Mouse (Mus musculus): ENCODE data around the gene Mtpn. TPM values are rescaled to one million over a fixed set of nuclear protein-coding genes. Genes with fewer than 3 reads are reported as not detected.
A peak's percentile ranks its signal among the peaks of the same experiment; 100 is the strongest.

Mtpn gene
- total RNA-seq (2021) (10 to 100 TPM; 42.9 to 47.1 TPM), polyA plus RNA-seq (2012; rRNA removed) (13.2 and 23.1 TPM in 2 replicates)
- long read RNA-seq, transcript Mtpn-201 (4 exons, 3,960 nt) = major isoform, 27 of 32 reads
- long read RNA-seq, partial matches to known transcripts = 0 of 32 reads
- long read RNA-seq, other reads (novel, unspliced or antisense) = 5 of 32 reads

DNA sequence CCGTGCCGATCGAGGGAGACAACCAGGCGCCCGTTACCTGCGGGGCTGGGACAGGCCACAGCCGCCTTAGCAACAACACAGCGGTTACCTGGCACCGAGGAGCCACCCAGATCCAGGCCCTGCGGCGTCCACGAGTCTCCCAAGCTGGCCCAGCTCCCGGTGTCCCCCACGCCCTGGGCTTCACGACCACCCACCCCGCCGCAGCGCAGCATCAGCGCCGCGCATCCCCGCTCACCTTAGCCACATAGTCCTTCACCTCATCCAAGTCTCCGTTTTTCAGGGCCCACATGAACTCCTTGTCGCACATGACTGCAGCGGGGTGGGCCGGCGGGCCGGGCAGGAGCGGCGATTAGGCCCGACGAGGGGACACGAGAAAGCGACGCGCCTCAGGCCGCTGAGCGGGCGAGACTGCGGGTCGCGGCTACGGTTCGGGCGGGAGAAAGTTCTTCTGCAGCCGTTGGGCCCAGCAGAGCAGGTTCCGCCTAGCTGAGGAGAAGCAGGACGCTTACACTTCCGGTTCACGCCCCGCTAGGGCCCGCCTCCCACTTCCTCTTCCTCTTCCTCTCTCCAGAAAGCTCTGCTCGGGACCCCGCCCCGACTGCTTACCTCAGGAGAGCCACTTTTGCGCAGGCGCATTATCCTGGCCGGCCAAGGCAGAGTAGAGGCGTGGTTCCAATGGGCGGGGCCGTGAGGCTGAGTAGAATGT is at the start of gene Mtpn:
Gene Mtpn, minus strand, starts transcription at position 585 of the 706 bp plus-strand sequence.
- peak; percentile 98 to 99 for DNase-seq
- no peaks in the 10 kb centered on the region for H3K27me3 ChIP-seq (ENCODE audit: control insufficient read depth, insufficient read depth, low read length)
- H3K27ac ChIP-seq = peak within 1 kb of the TSS; percentile 91
- H3K4me3 ChIP-seq = peak within 1 kb of the TSS; percentile 97
- peaks cover 4% of the 10 kb centered on the region; the same call in 1 of the 2 replicates for H3K79me2 ChIP-seq (replicated peaks; ENCODE audit: control insufficient read depth, insufficient read depth, low read length)
- peaks cover 2% of the 10 kb centered on the region for H3K36me3 ChIP-seq (ENCODE audit: control insufficient read depth, insufficient read depth, low read length)
- intact Hi-C loops (cut with DNase I) = no loop called here
- no peaks in the 10 kb centered on the region; the same call in none of the 2 replicates for H3K4me1 ChIP-seq (ENCODE audit: control insufficient read depth, insufficient read depth, low read length)
- WGBS = under 1% methylated on average over 61 of the region's 61 CpGs
- H3K9ac ChIP-seq (ENCODE audit: low read depth, low read length) = peak within 1 kb of the TSS; percentile 96
- no peak for TF ChIP-seq EP300 (IDR thresholded peaks at IDR 0.05; ENCODE audit: insufficient read depth, low read depth, low read length)
- 0 out of 2 replicates have a peak, but pooled peaks have one; percentile 7 for TF ChIP-seq CTCF (IDR thresholded peaks at IDR 0.05)
- peak; percentile 81 for TF ChIP-seq POLR2A (IDR thresholded peaks at IDR 0.05; ENCODE audit: insufficient read depth, low read depth, low read length)

- no peak for TF ChIP-seq CTCF (IDR thresholded peaks at IDR 0.05)
- no peak for TF ChIP-seq EP300 (IDR thresholded peaks at IDR 0.05; ENCODE audit: insufficient read depth, low read depth, low read length)
- no peak for TF ChIP-seq POLR2A (IDR thresholded peaks at IDR 0.05; ENCODE audit: insufficient read depth, low read depth, low read length)
- Histone ChIP-seq H3K9ac (ENCODE audit: low read depth, low read length) (no peak overlapping the region), H3K4me1 (ENCODE audit: control insufficient read depth, insufficient read depth, low read length) (no peaks in the 10 kb centered on the region), H3K79me2 (replicated peaks; ENCODE audit: control insufficient read depth, insufficient read depth, low read length) (no peaks in the 10 kb centered on the region), H3K36me3 (ENCODE audit: control insufficient read depth, insufficient read depth, low read length) (no peaks in the 10 kb centered on the region), H3K27ac (no peak overlapping the region), H3K27me3 (ENCODE audit: control insufficient read depth, insufficient read depth, low read length) (no peaks in the 10 kb centered on the region), H3K4me3 (no peak overlapping the region)
- no peak for DNase-seq
- intact Hi-C loops (cut with DNase I) = loop anchor here (5.0 kb wide), 1 partner anchor 316 kb away; no protein-coding TSS in a partner anchor
Measured at GRCm38 (mm10) chr6:35568731-35569130, 29.0 kb upstream of the Mtpn start.

GRCm38 (mm10) chr6:35567755-35568154 is 28.1 kb upstream of the Mtpn start:
- H3K4me3 ChIP-seq = no peak overlapping the region
- TF ChIP-seq EP300 (IDR thresholded peaks at IDR 0.05; ENCODE audit: insufficient read depth, low read depth, low read length) (no peak), CTCF (IDR thresholded peaks at IDR 0.05) (peak; percentile 86), POLR2A (IDR thresholded peaks at IDR 0.05; ENCODE audit: insufficient read depth, low read depth, low read length) (no peak)
- H3K27me3 ChIP-seq (ENCODE audit: control insufficient read depth, insufficient read depth, low read length) = no peaks in the 10 kb centered on the region
- DNase-seq = no peak
- no peaks in the 10 kb centered on the region for H3K36me3 ChIP-seq (ENCODE audit: control insufficient read depth, insufficient read depth, low read length)
- no peaks in the 10 kb centered on the region for H3K79me2 ChIP-seq (replicated peaks; ENCODE audit: control insufficient read depth, insufficient read depth, low read length)
- no peak overlapping the region for H3K27ac ChIP-seq
- no peaks in the 10 kb centered on the region for H3K4me1 ChIP-seq (ENCODE audit: control insufficient read depth, insufficient read depth, low read length)
- H3K9ac ChIP-seq (ENCODE audit: low read depth, low read length) = no peak overlapping the region
- intact Hi-C loops (cut with DNase I) = loop anchor here (1.0 to 5.0 kb wide), 2 partner anchors 186 to 315 kb away; no protein-coding TSS in a partner anchor

- intact Hi-C loops (cut with DNase I) = no loop called here
- Histone ChIP-seq H3K79me2 (replicated peaks; ENCODE audit: control insufficient read depth, insufficient read depth, low read length) (no peaks in the 10 kb centered on the region), H3K9ac (ENCODE audit: low read depth, low read length) (no peak overlapping the region), H3K27ac (no peak overlapping the region), H3K4me3 (no peak overlapping the region), H3K36me3 (ENCODE audit: control insufficient read depth, insufficient read depth, low read length) (no peaks in the 10 kb centered on the region), H3K27me3 (ENCODE audit: control insufficient read depth, insufficient read depth, low read length) (no peaks in the 10 kb centered on the region), H3K4me1 (ENCODE audit: control insufficient read depth, insufficient read depth, low read length) (no peaks in the 10 kb centered on the region)
- TF ChIP-seq EP300 (IDR thresholded peaks at IDR 0.05; ENCODE audit: insufficient read depth, low read depth, low read length) (no peak), CTCF (IDR thresholded peaks at IDR 0.05) (no peak), POLR2A (IDR thresholded peaks at IDR 0.05; ENCODE audit: insufficient read depth, low read depth, low read length) (no peak)
- no peak for DNase-seq
- WGBS = 22% methylated on average over 2 of the region's 2 CpGs
Measured at GRCm38 (mm10) chr6:35559950-35560349, 20.3 kb upstream of the Mtpn start.

DNA sequence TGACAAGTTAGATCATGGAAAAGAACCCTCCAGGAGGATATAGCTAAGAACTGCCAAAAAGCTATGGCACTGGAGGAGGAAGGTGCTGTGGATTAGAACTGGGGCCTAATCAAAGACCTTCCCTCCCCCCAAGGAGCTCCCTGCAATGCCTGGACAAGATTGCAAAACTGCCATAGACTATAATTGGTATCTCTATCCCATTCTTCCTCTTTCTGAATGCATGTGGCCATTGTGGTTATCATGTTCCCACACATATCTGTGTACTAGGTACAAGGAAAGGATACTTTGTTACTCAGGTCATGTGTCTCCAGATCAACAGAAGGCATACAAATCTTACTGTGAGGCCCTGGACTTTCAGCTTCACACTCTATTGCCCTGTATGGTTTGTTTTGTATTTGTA is 4.7 kb upstream of the Mtpn start:
- intact Hi-C loops (cut with DNase I) = no loop called here
- H3K36me3 ChIP-seq (ENCODE audit: control insufficient read depth, insufficient read depth, low read length) = no peaks in the 10 kb centered on the region

More for the DNA sequence above, 4.7 kb upstream of the Mtpn start:
- DNase-seq = no peak
- Histone ChIP-seq H3K4me3 (no peak overlapping the region), H3K4me1 (ENCODE audit: control insufficient read depth, insufficient read depth, low read length) (no peaks in the 10 kb centered on the region), H3K9ac (ENCODE audit: low read depth, low read length) (no peak overlapping the region), H3K27ac (no peak overlapping the region), H3K27me3 (ENCODE audit: control insufficient read depth, insufficient read depth, low read length) (no peaks in the 10 kb centered on the region), H3K79me2 (replicated peaks; ENCODE audit: control insufficient read depth, insufficient read depth, low read length) (no peaks in the 10 kb centered on the region)
- TF ChIP-seq CTCF (IDR thresholded peaks at IDR 0.05) = no peak
- TF ChIP-seq POLR2A (IDR thresholded peaks at IDR 0.05; ENCODE audit: insufficient read depth, low read depth, low read length) = no peak
- TF ChIP-seq EP300 (IDR thresholded peaks at IDR 0.05; ENCODE audit: insufficient read depth, low read depth, low read length) = no peak
